Mouse (Mus musculus): ENCODE results near the gene Doc2a. TPM values are rescaled to one million over a fixed set of nuclear protein-coding genes. Genes with fewer than 3 reads are reported as not detected.

Doc2a gene
- polyA plus RNA-seq, 1 experiment from 2014 or later = 0.37 TPM

DNA sequence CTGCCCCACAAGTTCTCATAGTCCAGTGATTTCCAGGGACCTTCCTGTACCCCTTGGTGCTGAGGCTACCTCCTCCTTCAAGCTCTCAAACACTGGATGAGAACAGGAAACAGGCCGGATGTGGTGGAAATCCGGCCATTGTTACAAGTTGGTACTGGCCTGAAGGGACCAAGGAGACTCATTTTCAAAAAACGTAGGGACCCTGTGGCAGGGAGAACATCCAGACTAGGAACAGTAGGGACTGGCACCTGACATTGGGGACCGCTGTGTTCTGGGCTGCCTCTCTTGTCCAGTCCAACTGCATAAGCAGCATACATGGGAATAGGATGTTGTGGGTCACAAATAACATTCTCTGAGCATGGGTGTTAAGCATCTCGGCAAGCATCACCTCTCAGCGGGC, 33.8 kb downstream of the Doc2a start:
- WGBS = 68% methylated on average over 6 of the region's 6 CpGs
- H3K9ac ChIP-seq (ENCODE audit: low read depth, low read length) = peak overlapping the region; percentile 91; the same call in 1 of the 2 replicates
- H3K4me1 ChIP-seq (ENCODE audit: control insufficient read depth, insufficient read depth, low read length) = peaks cover 19% of the 10 kb centered on the region
- 0 out of 2 replicates have a peak overlapping the region, but pooled peaks have one; percentile 73 for H3K4me2 ChIP-seq (ENCODE audit: low read depth, low read length)
- peaks cover 27% of the 10 kb centered on the region for H3K36me3 ChIP-seq (ENCODE audit: control insufficient read depth, insufficient read depth, low read length)
- H3K27me3 ChIP-seq (replicated peaks; ENCODE audit: control insufficient read depth, insufficient read depth, low read length) = no peaks in the 10 kb centered on the region
- H3K4me3 ChIP-seq (ENCODE audit: low read length) = no peak overlapping the region
- no peaks in the 10 kb centered on the region for H3K9me3 ChIP-seq (ENCODE audit: control insufficient read depth, low read length)
- no peak for ATAC-seq
- peak overlapping the region; percentile 30; the same call in 1 of the 2 replicates for H3K27ac ChIP-seq (ENCODE audit: low read length)

DNA sequence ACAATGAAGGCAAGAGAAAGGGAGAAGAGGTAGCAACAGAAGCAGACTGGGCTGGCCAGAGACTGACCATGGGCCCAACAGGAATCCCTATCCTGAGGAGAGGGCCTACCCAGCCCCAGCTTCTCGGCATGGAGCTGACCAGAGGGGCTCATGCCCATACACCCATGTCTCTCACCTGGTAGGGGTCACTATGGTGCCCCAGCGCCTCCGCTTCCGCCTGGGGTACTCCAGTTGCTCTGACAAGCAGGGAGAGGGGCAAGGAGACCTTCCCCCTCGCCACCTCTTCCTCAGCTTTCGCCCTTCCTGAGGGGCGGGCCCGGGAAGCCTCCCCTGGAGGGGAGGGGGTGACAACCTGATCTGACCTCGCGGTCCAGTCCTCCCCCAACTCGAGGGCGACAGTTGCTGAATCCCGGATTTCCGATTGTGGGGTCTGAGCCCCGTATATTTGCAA, 36.5 kb downstream of the Doc2a start:
- Histone ChIP-seq H3K4me2 (ENCODE audit: low read depth, low read length) (peak overlapping the region; percentile 73), H3K9ac (ENCODE audit: low read depth, low read length) (peak overlapping the region; percentile 91), H3K4me1 (ENCODE audit: control insufficient read depth, insufficient read depth, low read length) (peaks cover 19% of the 10 kb centered on the region), H3K36me3 (ENCODE audit: control insufficient read depth, insufficient read depth, low read length) (peaks cover 17% of the 10 kb centered on the region), H3K27ac (ENCODE audit: low read length) (peak overlapping the region; percentile 96), H3K9me3 (ENCODE audit: control insufficient read depth, low read length) (no peaks in the 10 kb centered on the region), H3K27me3 (replicated peaks; ENCODE audit: control insufficient read depth, insufficient read depth, low read length) (no peaks in the 10 kb centered on the region), H3K4me3 (ENCODE audit: low read length) (peak overlapping the region; percentile 93)
- WGBS = under 1% methylated on average over 15 of the region's 15 CpGs
- ATAC-seq = peak; percentile 8

DNA sequence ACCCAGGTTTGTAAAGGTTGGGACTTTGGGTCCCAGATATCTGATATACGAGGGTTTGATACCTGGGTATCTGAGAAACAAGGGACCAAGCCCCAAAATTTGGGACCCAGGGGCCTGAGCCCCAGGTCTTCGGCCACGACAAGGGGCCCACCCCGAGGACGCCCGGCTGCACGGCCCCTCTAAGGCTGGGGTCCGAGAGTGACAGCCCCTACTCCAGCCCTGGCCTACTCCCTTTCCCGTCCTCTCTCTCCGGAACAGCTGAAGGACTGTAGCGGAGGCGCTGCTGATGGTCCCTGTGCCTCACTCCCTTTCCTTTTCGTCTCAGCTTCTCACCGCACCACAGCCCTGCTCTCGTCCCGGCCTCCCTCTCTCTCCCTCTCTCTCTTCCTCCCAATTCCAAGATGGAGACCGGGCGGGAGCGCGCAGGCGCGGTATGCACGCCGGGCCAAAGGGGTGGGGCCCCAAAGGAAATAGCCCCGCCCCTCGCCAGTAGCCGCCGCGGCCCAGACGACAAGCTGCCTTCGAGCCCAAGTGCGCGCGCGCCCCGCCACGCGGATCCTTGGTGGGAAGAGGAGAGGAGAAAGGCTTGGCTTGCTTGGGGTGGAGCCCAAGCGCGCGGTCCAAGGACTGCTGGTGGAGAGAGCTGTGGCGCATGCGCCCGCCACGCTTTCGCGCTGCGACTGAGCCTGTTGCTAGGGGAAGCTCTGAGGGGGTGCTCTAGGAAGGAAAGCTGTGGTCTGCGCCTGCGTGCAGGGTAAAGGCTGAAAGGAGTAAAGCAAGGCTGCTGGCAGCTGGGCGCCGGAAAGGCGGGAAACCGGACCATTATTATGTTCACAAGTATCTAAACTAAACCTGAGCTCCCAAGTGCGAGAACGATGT, 37.3 kb downstream of the Doc2a start, which contains the start of gene Taok2:
Gene Taok2, minus strand, starts transcription at position 418 of the 879 bp plus-strand sequence.
- H3K36me3 ChIP-seq (ENCODE audit: control insufficient read depth, insufficient read depth, low read length) = peaks cover 11% of the 10 kb centered on the region; the same call in 1 of the 2 replicates
- ATAC-seq = peak; percentile 98
- under 1% methylated on average over 56 of the region's 56 CpGs for WGBS

DNA sequence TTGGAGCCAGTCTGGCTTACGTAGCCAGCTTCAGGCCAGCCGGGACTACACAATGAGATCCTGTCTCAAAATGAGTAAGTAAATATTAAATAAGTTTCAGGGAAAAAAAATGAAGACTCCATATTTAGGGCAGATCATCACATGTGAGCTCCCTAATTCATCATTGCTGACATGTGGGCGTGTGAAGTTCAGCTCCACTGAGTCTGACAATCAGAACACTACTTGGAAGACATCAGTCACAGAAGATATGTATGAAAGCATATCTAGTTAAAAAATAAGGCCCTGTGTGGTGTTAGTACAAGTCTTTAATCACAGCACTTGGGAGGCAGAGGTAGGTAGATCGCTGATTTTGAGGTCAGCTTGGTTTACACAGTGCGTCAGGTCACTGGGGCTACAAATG, 40.1 kb downstream of the Doc2a start:
- H3K4me3 ChIP-seq (ENCODE audit: low read length) = no peak overlapping the region
- WGBS = 77% methylated on average over 5 of the region's 5 CpGs
- H3K4me2 ChIP-seq (ENCODE audit: low read depth, low read length) = no peak overlapping the region
- no peaks in the 10 kb centered on the region for H3K9me3 ChIP-seq (ENCODE audit: control insufficient read depth, low read length)
- no peak overlapping the region for H3K9ac ChIP-seq (ENCODE audit: low read depth, low read length)
- no peak overlapping the region for H3K27ac ChIP-seq (ENCODE audit: low read length)
- no peaks in the 10 kb centered on the region for H3K36me3 ChIP-seq (ENCODE audit: control insufficient read depth, insufficient read depth, low read length)
- ATAC-seq = no peak
- peaks cover 12% of the 10 kb centered on the region for H3K4me1 ChIP-seq (ENCODE audit: control insufficient read depth, insufficient read depth, low read length)
- H3K27me3 ChIP-seq (replicated peaks; ENCODE audit: control insufficient read depth, insufficient read depth, low read length) = no peaks in the 10 kb centered on the region

More for the DNA sequence above, 37.3 kb downstream of the Doc2a start, which contains the start of gene Taok2:
- Histone ChIP-seq H3K9ac (ENCODE audit: low read depth, low read length) (peak within 1 kb of the TSS; percentile 91), H3K9me3 (ENCODE audit: control insufficient read depth, low read length) (no peaks in the 10 kb centered on the region), H3K4me2 (ENCODE audit: low read depth, low read length) (peak within 1 kb of the TSS; percentile 73), H3K27me3 (replicated peaks; ENCODE audit: control insufficient read depth, insufficient read depth, low read length) (no peaks in the 10 kb centered on the region), H3K27ac (ENCODE audit: low read length) (peak within 1 kb of the TSS; percentile 96), H3K4me3 (ENCODE audit: low read length) (peak within 1 kb of the TSS; percentile 93), H3K4me1 (ENCODE audit: control insufficient read depth, insufficient read depth, low read length) (peaks cover 19% of the 10 kb centered on the region)

DNA sequence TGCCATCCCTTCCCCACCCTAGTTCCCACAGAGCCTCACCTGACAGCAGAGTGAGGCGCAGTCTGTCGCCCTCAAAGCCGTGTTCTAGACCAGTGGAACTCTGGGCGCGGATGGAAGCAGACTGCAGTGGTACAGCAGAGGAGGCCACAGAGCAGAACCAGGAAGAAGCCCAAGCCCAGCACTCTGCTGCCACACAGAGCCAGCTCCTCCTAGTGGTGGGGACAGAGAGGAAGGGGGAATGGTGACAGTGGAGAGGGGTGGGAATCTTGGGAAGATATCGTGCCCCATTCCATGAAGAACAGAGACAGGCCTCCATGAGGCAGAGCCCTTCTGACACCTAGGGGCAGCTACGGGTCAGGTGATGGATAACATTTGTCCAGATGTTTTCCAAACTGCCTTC, 41.6 kb downstream of the Doc2a start:
- H3K9me3 ChIP-seq (ENCODE audit: control insufficient read depth, low read length) = no peaks in the 10 kb centered on the region
- H3K27ac ChIP-seq (ENCODE audit: low read length) = no peak overlapping the region
- 0 out of 2 replicates have a peak, but pooled peaks cover 3% of the 10 kb centered on the region for H3K4me1 ChIP-seq (ENCODE audit: control insufficient read depth, insufficient read depth, low read length)
- no peak overlapping the region for H3K4me3 ChIP-seq (ENCODE audit: low read length)
- H3K9ac ChIP-seq (ENCODE audit: low read depth, low read length) = no peak overlapping the region
- WGBS = 46% methylated on average over 7 of the region's 7 CpGs
- no peak for ATAC-seq
- no peak overlapping the region for H3K4me2 ChIP-seq (ENCODE audit: low read depth, low read length)
- H3K27me3 ChIP-seq (replicated peaks; ENCODE audit: control insufficient read depth, insufficient read depth, low read length) = no peaks in the 10 kb centered on the region
- no peaks in the 10 kb centered on the region for H3K36me3 ChIP-seq (ENCODE audit: control insufficient read depth, insufficient read depth, low read length)

DNA sequence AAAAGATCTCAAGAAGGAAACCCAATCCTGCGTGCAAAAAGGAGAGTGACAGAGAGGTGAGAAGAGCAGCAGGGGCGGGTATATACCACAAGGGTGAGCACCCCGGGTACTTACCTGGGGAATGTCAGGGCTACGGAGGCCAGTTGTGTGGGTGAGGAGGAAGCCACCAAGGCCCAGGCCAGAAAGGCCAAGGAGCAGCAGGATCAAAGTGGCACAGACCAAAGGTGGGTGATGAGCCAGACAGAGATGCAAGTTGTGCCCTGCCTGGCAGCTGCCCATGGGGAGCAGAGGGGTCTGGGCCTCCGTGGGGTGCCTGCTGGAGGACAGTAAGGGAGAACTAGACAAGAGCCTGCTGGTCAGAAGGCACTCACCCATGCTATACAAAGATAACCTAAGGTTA, 49.7 kb downstream of the Doc2a start:
- Histone ChIP-seq H3K9ac (ENCODE audit: low read depth, low read length) (peak overlapping the region; percentile 72), H3K27ac (ENCODE audit: low read length) (0 out of 2 replicates have a peak overlapping the region, but pooled peaks have one; percentile 24), H3K4me3 (ENCODE audit: low read length) (no peak overlapping the region), H3K9me3 (ENCODE audit: control insufficient read depth, low read length) (no peaks in the 10 kb centered on the region), H3K27me3 (replicated peaks; ENCODE audit: control insufficient read depth, insufficient read depth, low read length) (no peaks in the 10 kb centered on the region), H3K36me3 (ENCODE audit: control insufficient read depth, insufficient read depth, low read length) (no peaks in the 10 kb centered on the region), H3K4me2 (ENCODE audit: low read depth, low read length) (no peak overlapping the region), H3K4me1 (ENCODE audit: control insufficient read depth, insufficient read depth, low read length) (peaks cover 9% of the 10 kb centered on the region)
- no peak for ATAC-seq
- WGBS = 85% methylated on average over 5 of the region's 5 CpGs

DNA sequence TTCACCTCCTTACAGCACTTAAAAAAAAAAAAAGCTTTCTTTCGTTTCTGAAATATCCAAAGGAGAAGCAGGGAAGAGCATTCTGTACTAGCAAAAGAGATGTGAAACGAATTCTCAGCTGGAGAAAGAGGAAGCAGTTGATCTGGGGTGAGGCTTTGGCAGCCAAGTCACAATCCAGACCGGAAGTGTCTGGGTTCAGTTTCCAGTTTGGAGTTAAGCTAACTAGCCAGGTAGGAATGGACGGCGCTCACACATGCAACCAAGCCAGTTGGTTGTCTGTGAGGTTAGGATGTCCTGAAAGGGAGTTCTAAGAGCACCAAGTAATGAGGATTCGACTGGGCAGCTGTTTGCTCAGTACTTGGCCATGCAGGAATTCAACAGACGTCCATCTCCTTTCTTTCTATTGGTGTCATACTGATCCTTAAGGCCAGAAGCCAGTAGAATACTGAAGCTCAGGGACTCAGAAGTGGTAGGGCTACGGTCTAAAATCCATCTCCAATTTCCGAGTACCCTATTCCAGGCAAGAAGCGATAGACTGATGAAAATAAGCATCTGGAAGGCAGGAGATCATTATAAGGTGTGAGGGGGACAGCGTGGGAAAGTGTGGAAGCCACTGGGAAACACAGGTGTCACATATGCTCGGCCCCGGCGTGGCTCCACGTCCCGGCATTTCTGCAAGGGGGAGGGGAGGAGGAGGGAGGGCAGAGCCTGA, 50.3 kb downstream of the Doc2a start:
- Histone ChIP-seq H3K9me3 (ENCODE audit: control insufficient read depth, low read length) (no peaks in the 10 kb centered on the region), H3K27ac (ENCODE audit: low read length) (peak overlapping the region; percentile 73), H3K4me2 (ENCODE audit: low read depth, low read length) (peak overlapping the region; percentile 63), H3K9ac (ENCODE audit: low read depth, low read length) (peak overlapping the region; percentile 72), H3K4me1 (ENCODE audit: control insufficient read depth, insufficient read depth, low read length) (peaks cover 9% of the 10 kb centered on the region), H3K36me3 (ENCODE audit: control insufficient read depth, insufficient read depth, low read length) (no peaks in the 10 kb centered on the region), H3K4me3 (ENCODE audit: low read length) (peak overlapping the region; percentile 64), H3K27me3 (replicated peaks; ENCODE audit: control insufficient read depth, insufficient read depth, low read length) (no peaks in the 10 kb centered on the region)
- 22% methylated on average over 16 of the region's 16 CpGs for WGBS
- peak; percentile 81 for ATAC-seq

DNA sequence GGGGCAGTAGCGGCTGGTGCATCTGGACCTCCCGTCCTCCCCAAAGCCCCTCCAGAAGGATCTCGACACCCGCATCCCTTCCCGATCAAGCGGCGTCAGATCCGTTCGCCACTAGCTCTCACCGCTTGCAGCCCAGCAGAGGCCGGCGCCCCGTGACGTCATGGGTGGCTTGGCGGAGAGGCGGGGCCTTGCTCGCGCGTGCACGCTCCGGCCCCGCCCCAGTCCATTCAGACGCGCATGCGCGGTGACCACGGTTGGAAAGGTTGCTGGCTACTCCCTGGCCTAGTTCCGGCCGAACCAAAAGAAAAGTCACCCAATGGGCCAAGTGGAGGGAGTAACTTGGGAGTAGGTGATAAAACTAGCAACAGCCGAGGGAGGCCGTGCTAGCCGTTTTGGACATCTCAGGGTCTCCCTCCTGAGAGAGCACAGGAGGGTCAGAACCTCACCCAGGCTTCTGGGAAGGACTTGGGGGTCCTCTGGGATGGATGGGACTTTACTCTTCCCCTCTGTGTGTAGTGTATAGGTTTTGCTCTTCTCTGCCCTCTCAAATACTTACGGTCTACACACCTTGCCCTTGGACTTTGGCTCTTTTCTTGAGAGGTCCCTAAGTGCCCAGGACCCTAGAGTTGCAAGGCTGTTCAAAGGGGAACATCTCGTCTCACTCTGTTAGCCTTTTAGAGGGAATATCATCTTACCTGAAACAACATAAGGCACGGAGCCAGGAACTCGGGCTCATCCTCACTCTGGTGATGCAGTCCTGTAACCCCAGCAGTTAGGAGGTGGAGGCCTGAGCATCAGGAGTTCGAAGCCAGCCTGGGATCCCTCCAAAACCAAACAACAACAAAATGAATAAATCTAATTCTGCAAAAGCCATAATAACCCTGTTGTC, 51.1 kb downstream of the Doc2a start:
- 11% methylated on average over 37 of the region's 37 CpGs for WGBS
- ATAC-seq = peak; percentile 97
- Histone ChIP-seq H3K4me3 (ENCODE audit: low read length) (peak overlapping the region; percentile 64), H3K27ac (ENCODE audit: low read length) (peak overlapping the region; percentile 73), H3K9me3 (ENCODE audit: control insufficient read depth, low read length) (no peaks in the 10 kb centered on the region), H3K4me2 (ENCODE audit: low read depth, low read length) (peak overlapping the region; percentile 63), H3K36me3 (ENCODE audit: control insufficient read depth, insufficient read depth, low read length) (no peaks in the 10 kb centered on the region), H3K27me3 (replicated peaks; ENCODE audit: control insufficient read depth, insufficient read depth, low read length) (no peaks in the 10 kb centered on the region), H3K9ac (ENCODE audit: low read depth, low read length) (peak overlapping the region; percentile 72), H3K4me1 (ENCODE audit: control insufficient read depth, insufficient read depth, low read length) (peaks cover 9% of the 10 kb centered on the region)

Data from intestine, embryonic 16.5 days (tissue).